Mouse (Mus musculus) gastrocnemius, postnatal 10 days (tissue): ENCODE data around the gene Hspb9. TPM values are rescaled to one million over a fixed set of nuclear protein-coding genes. Genes with fewer than 3 reads are reported as not detected.

Source experiments
- DNase-seq: peaks from one replicate; pipeline ENCODE4 v3.0.0; 2021; ENCODE audit warnings: mixed read lengths
- total RNA-seq, 2 experiments: library from RNA; stranded (reverse); gene quantifications; 2 replicates each; pipeline ENCODE4 v1.2.3; 2021

The Hspb9 gene
- total RNA-seq, 2 experiments from 2014 or later: not detected

DNA sequence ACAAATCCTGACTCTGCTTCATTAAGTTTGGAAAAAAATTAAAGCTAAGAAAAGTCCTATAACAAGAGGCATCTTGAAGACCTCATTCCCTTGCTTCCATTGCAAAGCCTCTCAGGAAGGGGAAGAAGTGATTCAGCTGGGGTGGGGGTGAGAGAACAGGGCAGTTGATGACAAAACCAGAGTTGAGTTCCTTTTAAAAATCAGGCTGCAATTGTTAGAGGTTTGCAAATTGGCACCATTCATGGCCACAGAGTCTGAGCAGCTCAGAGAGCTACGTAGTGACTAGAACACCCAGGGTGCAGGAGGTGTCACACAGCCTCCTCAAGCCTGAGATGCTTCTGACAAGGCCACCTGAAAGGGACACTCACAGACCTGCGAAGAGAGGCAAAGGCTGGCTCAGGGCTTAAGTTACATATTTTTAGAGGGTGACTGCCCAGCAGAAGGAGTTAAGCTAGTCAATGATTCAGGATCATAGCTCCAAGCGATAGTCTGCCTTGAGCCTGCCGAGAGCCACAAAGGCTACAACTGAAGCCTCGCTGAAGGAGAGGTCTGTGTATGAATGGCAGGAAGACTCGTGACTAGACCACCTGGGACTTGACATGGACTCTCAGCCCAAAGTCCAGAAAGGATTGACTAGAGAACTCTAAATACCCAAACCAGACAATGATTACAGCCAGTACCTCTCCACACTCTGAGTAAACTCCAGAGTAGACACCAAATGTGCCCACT is 17.0 kb downstream of the Hspb9 start:
- DNase-seq: no peak

DNA sequence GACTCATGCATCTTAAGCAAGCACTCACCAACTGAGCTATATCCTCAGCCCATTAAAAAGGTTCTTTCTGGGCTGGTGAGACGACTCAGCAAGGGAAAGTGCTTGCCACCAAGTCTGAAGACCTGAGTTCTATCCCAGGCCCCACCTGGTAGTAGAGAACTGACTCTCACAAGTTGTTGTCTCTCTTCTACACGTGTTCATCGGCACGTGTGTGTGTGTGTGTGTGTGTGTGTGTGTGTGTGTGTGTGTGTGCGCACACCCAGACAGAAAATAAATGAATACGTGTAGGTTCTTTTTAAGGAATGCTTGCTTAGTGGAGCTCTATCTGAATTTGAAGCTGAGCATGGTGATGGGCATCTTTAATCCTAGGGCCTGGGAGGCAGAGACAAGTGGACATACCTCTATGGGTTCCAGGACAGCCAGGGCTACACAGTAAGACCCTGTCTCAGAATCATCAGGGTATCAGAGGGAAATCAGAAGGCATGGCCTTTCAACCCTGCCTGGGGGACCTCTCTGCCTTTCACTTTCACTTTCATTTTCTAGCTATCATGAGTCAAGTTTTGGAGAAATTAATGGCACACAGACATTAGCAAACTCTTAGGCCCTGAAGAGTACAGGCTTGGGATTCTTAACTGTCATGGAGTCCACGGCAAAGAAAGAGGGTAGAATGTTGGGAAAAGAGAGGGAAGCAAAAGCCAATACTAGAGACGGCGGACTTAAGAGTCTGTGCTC is 21.6 kb downstream of the Hspb9 start:
- no peak for DNase-seq

DNA sequence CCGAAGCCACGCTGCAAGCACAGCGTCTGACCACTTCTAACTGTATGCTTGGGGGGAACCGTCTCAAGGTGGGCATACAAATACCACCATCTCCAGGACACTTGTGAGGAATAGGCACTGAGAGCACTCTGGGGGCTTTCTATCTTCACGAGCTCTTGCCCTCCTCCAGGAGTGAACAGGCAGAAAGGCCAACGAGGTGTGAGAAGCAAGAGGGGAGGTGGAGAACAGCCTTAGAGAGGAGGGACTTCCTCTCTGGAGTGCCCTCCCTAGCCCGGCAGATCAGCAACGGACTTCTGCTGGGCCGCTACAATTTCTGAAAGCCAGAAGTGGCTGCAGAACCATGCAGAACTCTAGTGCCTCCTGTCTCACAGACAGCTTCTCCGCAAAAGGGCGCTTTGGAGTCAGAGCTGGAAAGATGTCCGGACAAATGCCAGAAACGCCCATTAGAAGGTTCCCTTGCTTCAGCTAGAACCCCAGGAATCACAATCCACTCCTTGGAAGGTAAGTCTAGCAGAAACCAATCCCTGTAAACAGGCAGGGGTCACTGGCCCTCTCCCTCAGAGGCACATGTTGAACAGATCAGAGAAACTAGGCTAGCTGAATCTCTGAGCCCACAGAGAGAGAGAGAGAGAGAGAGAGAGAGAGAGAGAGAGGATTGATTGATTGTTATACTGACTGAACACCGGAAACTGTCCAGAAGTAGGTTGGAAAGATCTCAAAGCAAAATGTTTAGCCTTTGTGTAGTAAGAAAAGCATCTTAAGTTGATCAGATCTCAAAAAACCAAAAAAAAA is 22.5 kb downstream of the Hspb9 start:
- DNase-seq: no peak

DNA sequence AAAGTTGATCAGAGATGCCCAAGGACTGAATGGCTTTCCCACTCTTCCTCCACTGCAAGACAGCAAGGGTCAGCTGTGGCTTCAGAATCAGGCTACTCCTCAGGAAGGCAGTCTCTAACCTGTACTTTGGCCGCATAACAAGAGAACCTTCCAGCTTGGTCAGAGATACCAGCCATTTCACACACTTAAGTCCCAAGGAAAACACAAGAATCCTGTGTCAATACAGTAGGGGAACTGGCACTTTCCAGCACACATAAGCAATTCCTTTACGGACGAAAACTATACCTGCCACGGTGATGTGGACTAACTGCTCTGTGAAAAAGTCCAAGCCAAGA is 23.1 kb downstream of the Hspb9 start:
- no peak for DNase-seq

DNA sequence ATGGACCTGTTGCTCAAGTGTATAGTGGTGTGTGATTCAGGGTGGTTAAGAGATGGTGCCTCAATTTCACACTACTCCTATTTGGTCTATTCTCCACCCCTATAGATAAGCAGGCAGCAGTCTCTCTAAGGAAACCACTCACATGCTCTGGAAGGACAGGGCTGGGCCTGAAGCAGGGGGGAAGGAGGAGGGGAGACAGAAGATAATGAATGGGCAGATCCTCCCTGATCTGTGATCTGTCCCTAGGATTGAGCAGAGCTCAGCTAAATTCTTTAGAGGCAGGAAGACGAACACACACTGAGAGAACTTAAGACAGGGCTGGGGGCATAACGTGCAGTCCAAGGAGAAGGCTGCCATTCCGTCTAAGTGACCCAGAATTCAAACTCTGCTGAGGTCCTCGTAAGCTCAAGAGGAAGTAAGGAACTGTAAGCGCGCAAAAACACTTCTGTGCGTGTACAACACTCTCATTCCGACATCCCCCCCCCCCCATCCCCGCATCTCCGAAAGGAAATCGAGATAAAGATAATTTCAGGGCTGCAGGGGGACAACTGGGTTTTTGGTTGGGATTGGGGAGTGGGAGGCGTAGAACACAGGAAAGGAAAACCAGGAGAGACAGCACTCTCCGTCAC is 23.6 kb downstream of the Hspb9 start:
- no peak for DNase-seq

DNA sequence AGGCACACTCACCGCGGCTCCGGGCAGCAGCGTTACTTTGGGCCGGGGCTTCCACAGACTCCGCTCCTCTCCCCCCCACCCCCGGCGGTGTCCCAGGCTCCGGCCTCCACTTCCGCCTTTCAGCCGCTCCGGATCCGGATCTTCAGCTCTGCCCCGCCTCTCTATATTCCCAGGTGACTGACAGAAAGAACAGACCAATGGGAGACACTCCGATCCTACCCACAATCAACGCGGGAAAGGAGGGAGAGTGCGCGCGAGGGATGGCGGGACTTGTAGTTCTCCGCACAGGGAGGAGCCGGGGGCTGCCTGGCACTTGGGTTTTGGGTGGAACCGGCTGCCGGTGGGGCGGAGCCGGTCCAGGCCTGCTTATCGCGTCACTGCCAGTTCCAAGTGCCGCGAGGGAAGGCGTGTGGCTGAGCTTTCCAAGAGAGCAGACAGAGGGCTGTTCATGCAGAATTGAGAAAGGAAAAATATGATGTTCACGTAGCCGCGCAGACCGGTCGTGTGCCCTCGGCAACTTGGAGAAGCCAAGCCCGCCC is 24.5 kb downstream of the Hspb9 start, which contains the start of gene Rab5c:
TSS of gene Rab5c (minus strand) at position 150 of the 539 bp plus-strand sequence.
- peak; percentile 95 for DNase-seq

DNA sequence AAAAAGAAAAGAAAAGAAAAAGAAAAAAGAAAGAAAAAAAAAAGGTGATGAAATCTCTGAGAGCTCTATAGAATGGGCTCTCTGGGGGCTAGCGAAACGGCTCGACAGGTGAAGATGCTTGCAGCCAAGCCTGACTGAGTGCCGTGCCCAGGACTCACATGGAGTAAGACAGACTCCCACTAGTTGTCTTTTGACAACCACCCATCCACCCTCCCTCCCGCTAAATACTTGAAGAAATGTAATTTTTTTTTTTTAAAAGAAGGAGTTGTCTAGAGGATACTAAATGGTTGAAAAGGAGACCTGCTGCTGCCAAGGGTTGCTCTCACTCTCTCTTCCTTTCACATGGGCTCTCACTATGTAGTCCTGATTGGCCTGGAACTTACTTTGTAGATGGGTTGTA is 25.1 kb downstream of the Hspb9 start:
- no peak for DNase-seq

DNA sequence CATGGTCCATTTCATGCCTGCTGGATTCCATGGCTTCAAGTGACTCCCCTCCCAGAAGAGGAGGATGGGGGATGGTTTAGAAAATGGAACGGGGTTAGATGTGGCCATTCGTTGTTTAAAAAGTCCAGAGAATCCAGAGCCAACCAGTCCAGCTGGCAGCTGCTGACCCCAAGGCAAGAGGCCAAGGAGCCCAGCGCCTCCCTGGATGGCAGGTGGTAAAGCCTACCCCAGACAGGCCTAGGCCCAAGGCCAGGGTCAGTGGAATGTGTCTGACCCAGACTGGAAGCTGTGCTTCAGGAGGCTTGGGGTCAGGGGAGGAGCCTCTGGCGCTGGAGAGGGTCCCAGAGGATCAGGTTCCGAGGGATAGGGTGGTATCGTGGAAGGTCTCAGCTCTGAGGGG is 27.7 kb downstream of the Hspb9 start:
- DNase-seq: peak; percentile 84

DNA sequence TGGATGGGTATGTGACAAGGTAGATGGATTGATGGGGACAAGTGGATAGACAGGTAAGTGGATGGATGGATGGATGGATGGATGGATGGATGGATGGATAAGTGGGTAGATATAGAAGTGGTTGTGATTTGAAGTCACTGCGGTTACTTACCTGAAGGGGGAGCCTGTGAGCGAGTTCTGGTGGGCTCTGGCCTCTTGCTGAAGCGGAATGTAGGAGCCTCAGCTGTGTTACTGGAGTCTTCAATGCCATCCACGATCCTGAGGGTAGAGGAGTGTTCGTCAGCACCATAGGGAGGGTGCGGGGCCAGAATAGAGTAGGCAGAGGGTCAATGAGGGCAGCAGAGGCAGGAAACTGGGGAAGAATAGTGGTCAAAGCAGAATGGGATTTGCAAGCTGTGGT is 31.4 kb downstream of the Hspb9 start:
- DNase-seq: no peak

DNA sequence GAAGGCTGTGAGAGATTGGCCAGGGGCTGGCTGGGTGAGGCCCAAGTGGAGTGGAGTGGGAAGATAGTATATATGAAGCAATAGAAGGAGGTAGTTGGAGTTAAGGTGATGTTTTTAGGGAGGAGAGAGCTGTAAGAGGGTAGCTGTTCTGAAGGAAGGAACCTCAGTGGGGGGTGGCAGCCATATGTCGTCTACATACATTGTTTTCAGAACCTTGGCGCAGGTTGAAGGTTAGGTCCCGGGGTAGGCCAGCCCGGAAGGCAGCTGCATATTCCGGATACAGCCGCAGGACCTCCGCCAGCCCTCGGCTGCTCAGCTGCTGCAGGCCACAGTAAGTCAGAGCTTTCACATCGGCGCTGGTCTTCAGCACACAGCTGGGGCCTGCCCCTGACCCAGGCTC is 32.9 kb downstream of the Hspb9 start:
- DNase-seq: no peak

DNA sequence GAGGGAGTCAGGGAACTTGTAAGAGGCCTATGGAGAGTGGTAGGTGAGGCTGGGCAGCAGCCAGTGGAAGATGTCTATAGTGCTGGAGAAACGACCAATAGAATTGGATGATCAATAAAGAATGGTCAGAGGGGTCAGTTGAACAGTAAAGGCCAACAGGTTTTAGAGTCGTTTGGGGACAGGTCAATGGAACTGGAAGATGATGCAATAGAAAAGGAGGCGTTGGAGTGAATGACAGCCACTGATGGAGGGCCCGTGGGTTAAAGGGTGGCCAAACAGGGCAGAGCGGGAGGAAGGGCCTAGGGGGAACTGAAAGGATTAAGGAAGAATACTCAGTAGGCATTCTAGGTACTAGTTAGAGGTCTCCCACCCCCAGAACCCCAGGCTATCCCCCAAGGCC is 33.5 kb downstream of the Hspb9 start:
- no peak for DNase-seq

DNA sequence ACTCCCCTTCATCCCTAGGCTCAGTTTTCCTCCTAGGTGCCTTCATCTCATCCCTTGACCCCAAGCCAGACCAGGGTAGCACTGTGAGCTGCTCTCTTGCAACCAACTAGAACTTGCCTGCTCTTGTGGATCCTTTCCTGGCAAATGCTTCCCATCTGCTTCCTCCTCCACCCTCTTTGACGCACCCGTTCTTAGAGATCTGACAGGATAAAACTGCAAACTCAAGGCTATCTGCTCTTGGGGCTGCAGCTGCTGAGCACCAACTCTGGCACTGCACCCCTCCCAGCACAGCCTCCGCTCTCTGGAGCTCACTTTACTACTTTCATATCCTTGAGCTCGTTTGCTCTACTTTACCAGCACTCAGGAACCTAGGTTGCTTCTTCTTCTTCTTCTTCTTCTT is 35.0 kb downstream of the Hspb9 start:
- DNase-seq: no peak

DNA sequence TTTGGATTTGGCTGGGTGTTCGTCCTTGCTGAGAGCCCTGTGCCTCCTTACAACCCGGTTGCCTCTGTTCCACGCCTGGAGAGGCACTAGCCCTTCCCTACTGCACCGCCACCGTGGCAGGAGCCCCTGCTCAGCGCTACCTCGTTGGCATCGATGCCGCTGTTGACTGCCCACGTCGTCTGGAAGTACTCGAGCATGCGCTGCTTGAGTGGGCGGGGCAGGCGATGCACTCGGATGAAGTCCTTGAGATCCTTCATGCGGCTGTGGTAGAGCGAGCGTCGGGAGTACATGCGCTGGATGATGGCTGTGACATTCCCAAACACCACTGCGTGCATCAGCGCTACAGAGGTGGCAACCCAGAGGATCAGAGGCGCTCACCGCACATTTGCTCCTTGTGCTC is 35.8 kb downstream of the Hspb9 start:
- DNase-seq: no peak

DNA sequence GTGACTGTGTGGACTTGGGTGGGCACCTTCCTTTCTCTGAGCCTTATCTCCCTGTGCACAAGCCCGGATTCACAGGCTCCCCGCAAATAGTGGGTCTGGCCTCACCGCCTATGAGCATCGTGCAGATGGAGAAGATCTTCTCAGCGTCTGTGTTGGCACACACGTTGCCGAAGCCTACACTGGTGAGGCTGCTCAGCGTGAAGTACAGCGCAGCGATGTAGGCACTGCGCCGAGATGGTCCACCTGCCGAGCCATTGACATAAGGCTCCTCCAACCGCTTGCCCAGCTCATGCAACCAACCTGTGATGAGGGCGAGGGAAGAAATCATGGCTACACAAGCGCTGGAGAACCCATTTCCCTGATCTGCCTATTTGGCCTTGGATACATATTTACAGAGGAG is 36.5 kb downstream of the Hspb9 start:
- DNase-seq: no peak

DNA sequence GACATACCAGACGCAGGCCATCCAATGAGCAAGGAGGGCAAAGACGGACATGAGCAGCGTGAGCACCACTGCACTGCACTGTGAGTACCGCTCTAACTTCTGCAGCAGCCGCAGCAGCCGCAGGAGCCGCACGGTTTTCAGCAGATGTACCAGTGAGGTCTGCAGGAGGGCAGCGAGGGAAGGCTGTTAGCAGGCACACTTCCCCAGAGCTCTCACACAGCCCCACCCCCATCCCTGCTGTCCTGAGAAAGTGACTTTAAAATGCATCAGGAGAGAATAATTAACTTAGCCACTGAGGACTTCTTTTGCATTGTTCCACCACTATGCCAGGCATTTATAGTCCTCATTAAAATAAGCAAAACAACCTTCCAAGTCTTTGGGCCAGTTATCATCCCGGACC is 38.6 kb downstream of the Hspb9 start:
- DNase-seq: no peak

DNA sequence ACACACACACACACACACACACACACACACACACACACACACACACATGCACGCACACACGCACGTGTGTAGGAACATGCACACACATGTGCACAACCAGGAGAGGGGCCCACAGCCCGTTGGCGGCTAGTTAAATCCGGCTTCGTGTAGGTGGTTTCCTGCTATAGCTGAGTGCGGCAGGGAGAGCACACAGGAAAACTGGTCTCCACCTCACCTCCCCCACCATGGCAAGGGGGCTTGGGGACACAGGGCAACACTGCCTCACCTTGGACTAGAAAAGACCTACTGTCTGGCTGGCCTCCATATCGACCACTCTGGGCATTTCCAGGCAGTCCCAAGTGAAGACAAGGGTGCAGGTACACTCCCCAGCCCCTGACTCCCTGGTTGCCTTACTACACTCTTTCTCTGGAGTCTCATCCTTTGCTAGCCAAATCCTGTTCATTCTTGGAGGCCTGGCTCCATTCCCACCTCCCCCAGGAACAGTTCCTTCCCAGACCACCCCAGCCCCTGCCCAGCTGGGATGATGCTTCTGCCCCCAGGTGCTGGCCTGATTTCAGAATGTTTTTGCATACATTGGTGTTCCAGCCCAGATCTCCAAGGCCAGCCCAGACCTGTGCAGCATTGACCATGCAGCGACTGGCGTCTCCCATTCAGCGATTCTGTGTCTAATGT is 40.5 kb downstream of the Hspb9 start:
- DNase-seq: no peak

DNA sequence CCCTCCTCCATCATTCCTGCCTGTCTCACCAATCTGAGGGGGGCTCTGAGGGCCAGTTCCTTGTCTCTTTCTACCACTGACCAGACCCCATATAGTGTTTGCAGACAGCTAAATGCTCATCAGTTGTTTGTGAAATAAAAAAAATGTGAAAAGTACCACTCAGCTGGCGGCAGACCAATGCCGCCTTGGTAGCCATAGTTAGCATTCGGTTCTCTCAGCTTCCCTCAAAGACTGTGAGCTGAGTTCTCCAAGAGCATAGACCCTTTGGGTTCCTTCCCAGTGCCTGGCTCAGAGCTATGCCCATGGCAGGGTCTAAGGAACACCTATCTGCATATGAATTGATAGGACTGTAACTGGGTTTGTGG is 41.0 kb downstream of the Hspb9 start:
- no peak for DNase-seq

DNA sequence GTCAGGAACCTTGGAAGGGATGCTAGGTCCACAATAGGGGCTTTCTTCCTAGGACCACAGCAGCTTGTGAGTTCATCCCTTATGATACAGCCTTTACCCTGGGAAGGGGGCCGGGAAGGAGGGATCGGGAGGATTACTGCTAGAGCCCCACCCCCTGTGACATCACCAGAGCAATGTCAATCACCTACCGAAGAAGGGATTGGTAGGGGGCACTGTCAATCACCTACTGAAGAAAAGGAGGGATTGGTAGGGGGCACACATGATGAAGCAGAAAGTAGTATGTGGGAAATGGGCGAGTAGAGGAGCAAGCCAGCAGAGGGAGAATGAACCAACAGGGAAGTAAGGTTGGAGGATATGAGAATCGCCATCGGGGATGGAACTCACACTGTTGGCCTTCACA is 42.8 kb downstream of the Hspb9 start:
- DNase-seq: no peak

DNA sequence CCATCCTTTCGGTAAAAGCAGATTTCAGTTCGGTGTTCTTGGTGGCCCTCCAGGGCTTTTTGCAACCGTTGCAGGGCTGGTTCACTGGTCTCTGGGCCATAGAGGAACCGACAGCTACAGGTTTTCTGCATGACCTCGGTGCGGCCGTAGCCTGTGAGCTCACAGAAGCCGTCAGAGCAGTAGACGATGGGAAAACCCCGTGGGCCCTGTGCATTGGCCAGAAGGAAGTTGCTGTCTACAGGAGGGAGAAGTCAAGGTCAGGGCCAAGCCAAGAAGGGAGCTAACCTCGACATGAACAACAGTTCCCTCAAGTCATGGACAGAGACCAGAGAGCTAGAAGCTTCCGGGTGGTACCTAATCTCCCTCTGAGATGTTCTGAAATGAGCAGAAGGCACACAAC is 43.9 kb downstream of the Hspb9 start:
- no peak for DNase-seq

DNA sequence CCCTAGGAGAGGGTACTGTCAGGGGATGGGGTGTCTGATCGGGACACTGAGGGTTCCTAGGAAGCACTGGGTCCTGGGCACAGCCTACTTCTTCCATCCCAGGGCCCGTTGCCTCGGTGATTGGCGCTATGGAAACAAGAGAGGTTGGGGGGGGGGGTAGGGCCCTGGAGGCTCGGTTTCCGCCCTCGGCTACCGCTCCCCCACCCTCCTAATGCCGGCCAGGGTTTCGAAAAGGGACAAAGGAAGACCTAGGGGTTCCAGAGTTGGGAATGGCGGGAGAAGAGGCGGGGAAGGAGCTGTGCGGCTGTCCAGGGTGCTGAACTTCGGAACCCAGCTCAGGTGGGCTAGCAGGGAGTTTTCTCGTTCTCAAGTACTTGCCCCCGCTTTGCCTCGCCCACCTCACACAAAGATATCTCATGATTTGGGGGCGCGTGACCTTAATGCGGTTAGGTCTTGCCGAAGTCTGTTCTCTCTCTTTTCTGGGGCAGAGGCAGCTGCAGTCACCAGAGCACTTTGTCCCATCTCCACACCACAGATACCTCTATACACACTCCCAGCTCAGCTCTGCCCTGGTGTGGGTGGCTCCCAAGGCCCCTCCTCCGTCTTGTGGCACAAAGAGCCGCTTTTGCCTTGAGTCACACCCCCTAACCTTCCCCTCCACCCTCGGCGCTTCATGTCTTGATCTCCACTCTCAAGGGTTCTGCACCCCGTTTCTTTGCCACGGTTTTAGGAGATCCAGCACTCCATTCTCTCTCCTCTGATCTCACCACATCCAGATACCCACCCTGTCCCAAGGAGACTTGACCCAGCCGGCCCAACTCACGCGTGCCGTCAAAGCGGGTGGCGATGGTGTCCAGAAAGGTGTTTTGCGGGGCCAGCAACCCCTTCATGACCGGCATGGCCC is 45.3 kb downstream of the Hspb9 start:
- DNase-seq: peak; percentile 62
